Mouse (Mus musculus) heart, embryonic 13.5 days (tissue): ENCODE data around the gene Cnbp. TPM values are rescaled to one million over a fixed set of nuclear protein-coding genes. Genes with fewer than 3 reads are reported as not detected.

Experiments
- ATAC-seq: fragments of 200-750 bp; cut with Nextera tagmentation; 2 replicates; pipeline ENCODE4 v1.8.0; 2017; ENCODE audit warnings: moderate TSS enrichment; ENCODE audit not compliant: insufficient number of reproducible peaks, low FRiP score, low TSS enrichment; ENCODE audit errors: extremely low read depth
- H3K27ac ChIP-seq: fragments of 300-500 bp; sonication (generic); replicated peaks from 2 replicates; pipeline ENCODE4 v1.5.1; 2015; ENCODE audit warnings: moderate library complexity, mild to moderate bottlenecking, inconsistent platforms
- H3K27me3 ChIP-seq: fragments of 300-500 bp; sonication (generic); replicated peaks from 2 replicates; pipeline ENCODE4 v1.6.1; 2015; ENCODE audit warnings: mild to moderate bottlenecking, inconsistent platforms
- H3K36me3 ChIP-seq: fragments of 300-500 bp; sonication (generic); 2 replicates; pipeline ENCODE4 v1.6.1; 2015; ENCODE audit warnings: mild to moderate bottlenecking, inconsistent platforms
- H3K4me1 ChIP-seq: fragments of 300-500 bp; sonication (generic); 2 replicates; pipeline ENCODE4 v1.6.1; 2015; ENCODE audit warnings: inconsistent platforms
- H3K4me2 ChIP-seq: fragments of 300-500 bp; sonication (generic); 2 replicates; pipeline ENCODE4 v1.6.1; 2015; ENCODE audit warnings: inconsistent platforms, mild to moderate bottlenecking, moderate library complexity
- H3K4me3 ChIP-seq: fragments of 300-500 bp; sonication (generic); 2 replicates; pipeline ENCODE4 v1.5.1; 2015; ENCODE audit warnings: moderate library complexity, mild to moderate bottlenecking, inconsistent platforms
- H3K9ac ChIP-seq: fragments of 300-500 bp; sonication (generic); 2 replicates; pipeline ENCODE4 v1.6.1; 2015; ENCODE audit warnings: inconsistent platforms, mild to moderate bottlenecking, moderate library complexity
- H3K9me3 ChIP-seq: fragments of 300-500 bp; sonication (generic); 2 replicates; pipeline ENCODE4 v1.6.1; 2016; ENCODE audit warnings: inconsistent platforms
- WGBS: fragments of 180-500 bp; shearing (Covaris S2); methylation state at CpG from one replicate; pipeline ENCODE4 v1.1.7; 2015; ENCODE audit warnings: mixed read lengths; 5-methylcytosine and 5-hydroxymethylcytosine counted together
- polyA plus RNA-seq: library from polyadenylated mRNA; unstranded; fragments of >200 nt; fragmentation: Nextera tagmentation; extraction: Ambion mirVana; gene quantifications from 2 replicates; pipeline ENCODE4 v1.2.1, GENCODE M21; 2015

Gene Cnbp
- polyA plus RNA-seq, 1 experiment from 2014 or later: 722 TPM

DNA sequence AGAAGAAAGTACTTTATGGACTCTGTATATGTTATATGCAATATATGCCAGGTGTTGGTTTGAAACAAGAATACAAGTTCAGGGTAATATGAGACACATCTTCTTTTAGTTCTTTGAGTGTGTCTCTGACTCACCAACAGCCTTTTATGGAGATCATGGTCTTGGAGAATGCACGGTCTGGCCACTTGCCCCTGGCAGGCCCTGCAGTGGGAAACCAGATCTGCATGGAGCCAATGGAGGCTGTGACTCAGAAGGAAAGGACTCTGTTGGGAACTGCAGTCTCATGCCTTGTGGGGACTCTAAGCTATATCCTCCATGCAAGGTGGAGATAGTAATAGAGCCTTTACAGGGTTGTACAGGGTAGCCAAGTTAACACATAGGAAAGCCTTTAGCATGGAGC, 24.2 kb upstream of the Cnbp start:
- Histone ChIP-seq H3K27ac (no peak overlapping the region), H3K4me2 (no peak overlapping the region), H3K36me3 (no peaks in the 10 kb centered on the region), H3K4me3 (no peak overlapping the region), H3K9me3 (no peaks in the 10 kb centered on the region), H3K4me1 (no peaks in the 10 kb centered on the region), H3K9ac (no peak overlapping the region), H3K27me3 (no peaks in the 10 kb centered on the region)
- ATAC-seq: no peak
- WGBS: 70% methylated on average over 1 of the region's 1 CpGs

DNA sequence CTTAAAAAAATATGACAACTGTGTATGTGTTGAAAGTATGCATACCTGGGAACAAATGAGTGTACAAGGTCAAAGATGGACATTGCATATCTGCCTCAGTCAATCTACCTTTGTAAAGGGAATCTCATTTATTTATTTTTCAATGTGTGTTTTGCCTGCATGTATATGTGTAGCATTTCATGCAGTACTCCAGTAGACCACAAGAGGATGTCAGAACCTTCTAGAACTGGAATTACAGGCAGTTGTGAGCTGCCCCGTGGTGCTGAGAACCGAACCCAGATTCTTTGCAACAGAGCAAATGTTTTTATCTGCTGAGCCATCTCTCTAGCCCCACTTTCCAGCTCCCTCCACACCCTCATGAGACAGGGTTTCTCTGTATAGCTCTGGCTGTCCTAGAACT, 23.1 kb upstream of the Cnbp start:
- 72% methylated on average over 2 of the region's 2 CpGs for WGBS
- Histone ChIP-seq H3K9me3 (no peaks in the 10 kb centered on the region), H3K4me3 (no peak overlapping the region), H3K4me2 (no peak overlapping the region), H3K36me3 (no peaks in the 10 kb centered on the region), H3K4me1 (peaks cover 6% of the 10 kb centered on the region), H3K9ac (no peak overlapping the region), H3K27ac (no peak overlapping the region), H3K27me3 (no peaks in the 10 kb centered on the region)
- no peak for ATAC-seq

DNA sequence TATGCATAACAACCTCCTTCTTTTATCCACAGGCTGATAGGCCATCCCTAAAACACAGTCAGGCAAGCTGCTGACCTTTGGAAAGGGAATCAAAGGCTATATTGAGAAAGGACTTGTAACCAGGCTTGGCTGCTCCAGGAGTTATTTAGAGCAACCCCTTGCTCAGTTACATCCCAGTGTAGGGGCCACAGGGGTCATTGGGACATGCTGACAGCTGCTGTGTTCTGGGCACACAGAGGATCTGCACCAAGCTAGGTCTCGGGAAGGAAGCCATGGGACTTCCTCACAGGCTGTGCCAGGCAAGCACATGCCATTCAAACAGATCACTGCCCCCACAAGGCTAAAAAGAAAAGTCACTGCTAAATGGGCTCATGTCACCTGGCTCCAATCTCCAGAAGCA, 22.2 kb upstream of the Cnbp start:
- WGBS: 26% methylated on average over 1 of the region's 1 CpGs
- Histone ChIP-seq H3K9ac (no peak overlapping the region), H3K4me1 (peaks cover 12% of the 10 kb centered on the region), H3K9me3 (no peaks in the 10 kb centered on the region), H3K4me2 (no peak overlapping the region), H3K36me3 (no peaks in the 10 kb centered on the region), H3K27me3 (no peaks in the 10 kb centered on the region), H3K27ac (no peak overlapping the region), H3K4me3 (no peak overlapping the region)
- ATAC-seq: no peak

DNA sequence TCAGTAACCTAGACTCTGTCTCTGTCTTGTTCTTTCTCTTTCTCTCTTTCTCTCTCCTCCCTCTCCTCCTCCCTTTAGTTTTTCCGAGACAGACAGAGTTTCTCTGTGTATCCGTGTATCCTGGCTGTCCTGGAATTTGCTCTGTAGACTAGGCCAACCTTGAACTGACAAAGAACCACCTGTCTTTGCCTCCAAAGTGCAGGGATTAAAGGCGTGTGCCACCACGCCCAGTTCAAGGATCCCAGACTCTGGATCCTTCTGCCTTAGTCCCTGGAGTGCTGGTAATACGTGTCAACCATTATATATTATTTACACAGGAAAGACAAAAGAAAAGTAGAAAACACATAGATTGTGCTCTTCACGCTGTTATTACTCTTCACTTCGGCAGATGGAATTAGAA, 20.3 kb upstream of the Cnbp start:
- Histone ChIP-seq H3K36me3 (no peaks in the 10 kb centered on the region), H3K4me3 (no peak overlapping the region), H3K4me2 (no peak overlapping the region), H3K9ac (no peak overlapping the region), H3K27me3 (no peaks in the 10 kb centered on the region), H3K4me1 (peaks cover 12% of the 10 kb centered on the region), H3K27ac (no peak overlapping the region), H3K9me3 (no peaks in the 10 kb centered on the region)
- ATAC-seq: no peak
- WGBS: 75% methylated on average over 7 of the region's 7 CpGs

DNA sequence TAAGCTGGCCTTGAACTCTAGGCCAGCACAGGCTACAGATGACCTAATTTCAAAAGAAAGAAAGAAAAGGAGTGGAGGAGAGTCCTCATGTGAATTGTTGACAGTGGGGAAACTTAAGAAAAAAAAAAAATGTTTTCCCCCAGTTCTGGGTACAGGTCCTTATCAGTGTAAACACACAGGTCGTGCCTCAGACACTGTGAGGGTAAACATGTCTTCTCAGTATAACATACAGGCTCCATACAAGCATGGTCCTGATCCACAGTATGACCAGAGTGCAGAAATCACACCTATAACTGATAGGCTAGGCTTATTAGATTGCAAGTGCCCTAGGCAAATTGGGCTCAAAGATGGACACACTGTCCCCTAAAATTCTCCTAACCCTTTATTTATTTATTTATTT, 19.5 kb upstream of the Cnbp start:
- WGBS: 55% methylated on average over 1 of the region's 1 CpGs
- no peak overlapping the region for H3K4me2 ChIP-seq
- no peaks in the 10 kb centered on the region for H3K9me3 ChIP-seq
- H3K9ac ChIP-seq: no peak overlapping the region
- H3K36me3 ChIP-seq: no peaks in the 10 kb centered on the region
- no peak overlapping the region for H3K27ac ChIP-seq
- no peak for ATAC-seq
- no peaks in the 10 kb centered on the region for H3K27me3 ChIP-seq
- H3K4me1 ChIP-seq: peaks cover 12% of the 10 kb centered on the region
- H3K4me3 ChIP-seq: no peak overlapping the region

DNA sequence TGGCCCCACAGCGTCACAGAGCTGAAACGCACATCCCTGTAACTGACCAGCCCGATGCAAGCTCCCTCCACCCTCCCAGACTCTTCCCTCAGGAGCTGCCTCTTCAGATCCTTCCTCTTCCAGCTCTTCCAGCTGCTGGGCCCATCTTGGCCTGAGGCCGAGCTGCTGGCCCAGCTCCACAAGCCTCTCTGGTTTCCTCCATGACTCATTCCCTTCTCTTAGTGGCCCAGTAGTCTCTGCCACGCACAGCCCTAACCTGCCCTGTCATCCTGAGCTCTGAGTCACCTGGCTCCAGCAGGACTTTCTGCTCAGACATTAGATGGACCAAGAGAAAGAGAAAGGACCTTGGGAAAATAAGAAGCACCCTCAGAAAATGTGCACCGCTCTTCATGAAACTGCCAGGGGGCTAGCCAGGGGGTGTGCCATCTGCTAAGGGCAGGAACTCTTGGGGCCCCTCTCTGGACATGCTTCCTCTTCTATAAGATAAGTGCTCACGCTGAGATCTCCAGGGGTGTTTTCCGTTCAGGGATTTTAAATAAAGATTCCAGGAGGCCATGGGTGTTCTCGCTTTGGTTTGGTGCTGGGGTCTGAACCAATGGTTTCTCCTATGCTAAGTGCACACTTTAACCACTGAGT, 18.1 kb upstream of the Cnbp start:
- peaks cover 12% of the 10 kb centered on the region for H3K4me1 ChIP-seq
- no peaks in the 10 kb centered on the region for H3K27me3 ChIP-seq
- 55% methylated on average over 9 of the region's 9 CpGs for WGBS
- peak; percentile 75; the same call in 1 of the 2 replicates for ATAC-seq
- no peak overlapping the region for H3K9ac ChIP-seq
- no peaks in the 10 kb centered on the region for H3K36me3 ChIP-seq
- no peak overlapping the region for H3K4me3 ChIP-seq
- peak overlapping the region; percentile 37; the same call in 1 of the 2 replicates for H3K4me2 ChIP-seq
- H3K27ac ChIP-seq: peak overlapping the region; percentile 48
- H3K9me3 ChIP-seq: no peaks in the 10 kb centered on the region

DNA sequence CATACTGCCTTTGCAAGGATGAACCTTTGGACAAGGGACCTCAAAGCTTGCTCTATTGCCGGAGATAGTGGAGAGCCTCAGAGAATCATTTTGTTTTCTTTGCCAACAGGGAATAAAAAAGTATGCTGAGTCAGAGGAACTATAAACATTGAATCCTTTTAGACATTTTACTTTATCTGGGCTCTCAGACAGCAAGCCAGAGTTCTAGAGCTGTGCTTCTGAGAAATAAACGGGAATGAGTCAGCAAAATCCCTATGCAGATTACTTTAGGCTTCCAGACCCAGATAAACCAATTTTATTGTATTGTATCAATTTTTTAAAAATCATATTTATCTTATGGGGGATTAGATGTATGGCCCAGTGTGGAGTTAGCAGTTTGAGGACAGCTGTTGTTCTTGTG, 16.4 kb upstream of the Cnbp start:
- Histone ChIP-seq H3K4me1 (peaks cover 12% of the 10 kb centered on the region), H3K4me3 (no peak overlapping the region), H3K9me3 (no peaks in the 10 kb centered on the region), H3K4me2 (no peak overlapping the region), H3K9ac (no peak overlapping the region), H3K27me3 (no peaks in the 10 kb centered on the region), H3K27ac (no peak overlapping the region), H3K36me3 (no peaks in the 10 kb centered on the region)
- ATAC-seq: no peak
- WGBS: 43% methylated on average over 2 of the region's 2 CpGs

DNA sequence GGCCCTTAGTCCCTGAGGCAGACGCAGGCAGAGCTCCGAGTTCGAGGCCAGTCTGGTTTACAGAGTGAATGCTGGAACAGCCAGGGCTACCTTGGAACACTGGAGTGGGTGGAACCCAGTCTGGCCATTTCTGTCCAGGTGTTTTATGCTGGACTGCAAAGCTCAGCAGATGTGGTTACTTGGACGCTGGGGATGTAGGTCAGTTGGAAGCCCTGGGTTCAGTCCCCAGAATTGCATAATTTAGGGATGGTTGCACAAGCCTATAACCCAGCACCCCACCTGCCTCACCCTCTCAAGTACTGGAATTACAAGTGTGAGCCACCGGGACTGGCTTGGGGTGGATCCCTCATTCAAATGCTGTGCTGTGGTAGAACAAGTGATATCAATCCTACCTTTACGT, 15.3 kb upstream of the Cnbp start:
- no peak overlapping the region for H3K4me3 ChIP-seq
- no peak overlapping the region for H3K27ac ChIP-seq
- no peaks in the 10 kb centered on the region for H3K27me3 ChIP-seq
- peaks cover 12% of the 10 kb centered on the region for H3K4me1 ChIP-seq
- H3K4me2 ChIP-seq: no peak overlapping the region
- no peaks in the 10 kb centered on the region for H3K36me3 ChIP-seq
- ATAC-seq: no peak
- H3K9ac ChIP-seq: no peak overlapping the region
- no peaks in the 10 kb centered on the region for H3K9me3 ChIP-seq
- WGBS: 80% methylated on average over 6 of the region's 6 CpGs

DNA sequence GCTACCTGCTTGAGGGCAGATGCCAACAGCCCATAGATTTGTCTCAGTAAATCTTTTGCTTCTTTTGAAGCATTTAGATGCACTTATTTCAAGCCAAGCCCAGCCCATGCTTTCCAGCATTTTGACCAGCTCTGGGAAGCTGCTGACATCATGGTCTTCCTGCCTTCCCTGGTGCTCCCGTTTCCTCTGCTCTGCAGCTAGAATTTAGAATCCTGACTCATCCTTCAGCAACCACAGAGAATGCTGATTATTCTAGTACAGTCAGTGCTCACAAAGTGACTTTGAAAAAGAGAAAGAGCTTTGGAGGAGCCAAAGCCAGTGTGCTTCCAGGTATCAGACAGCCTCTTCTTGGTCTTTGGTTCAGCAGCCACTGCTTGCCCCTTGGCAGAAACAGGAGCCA, 6.2 kb upstream of the Cnbp start:
- Histone ChIP-seq H3K27me3 (no peaks in the 10 kb centered on the region), H3K36me3 (no peaks in the 10 kb centered on the region), H3K9ac (no peak overlapping the region), H3K4me1 (no peaks in the 10 kb centered on the region), H3K4me2 (no peak overlapping the region), H3K4me3 (no peak overlapping the region), H3K27ac (no peak overlapping the region), H3K9me3 (no peaks in the 10 kb centered on the region)
- WGBS: 25% methylated on average over 1 of the region's 1 CpGs
- no peak for ATAC-seq

DNA sequence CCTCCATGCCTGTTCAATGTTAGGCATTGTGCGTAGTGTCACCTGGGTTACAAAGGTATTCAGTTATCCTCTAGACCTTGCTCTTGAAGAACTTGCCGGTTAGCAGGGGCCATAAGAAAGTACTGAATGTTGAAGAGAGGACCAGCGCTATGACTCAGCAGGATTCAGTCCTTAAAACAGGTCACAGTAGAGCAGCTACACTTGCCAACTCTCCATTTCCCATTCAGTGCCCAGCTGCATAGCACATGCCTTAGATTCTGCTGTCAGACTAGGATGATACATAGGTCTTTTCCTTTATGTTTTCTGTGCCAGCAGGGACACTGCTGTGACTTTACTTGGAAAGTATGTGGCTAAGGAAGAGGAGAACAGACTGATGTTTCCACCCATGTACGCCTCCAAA, 2.5 kb upstream of the Cnbp start:
- no peak overlapping the region for H3K9ac ChIP-seq
- H3K27ac ChIP-seq: no peak overlapping the region
- no peak overlapping the region for H3K4me2 ChIP-seq
- peaks cover 5% of the 10 kb centered on the region for H3K36me3 ChIP-seq
- 76% methylated on average over 4 of the region's 4 CpGs for WGBS
- no peaks in the 10 kb centered on the region for H3K9me3 ChIP-seq
- ATAC-seq: no peak
- no peaks in the 10 kb centered on the region for H3K27me3 ChIP-seq
- H3K4me1 ChIP-seq: peaks cover 15% of the 10 kb centered on the region
- H3K4me3 ChIP-seq: no peak overlapping the region

DNA sequence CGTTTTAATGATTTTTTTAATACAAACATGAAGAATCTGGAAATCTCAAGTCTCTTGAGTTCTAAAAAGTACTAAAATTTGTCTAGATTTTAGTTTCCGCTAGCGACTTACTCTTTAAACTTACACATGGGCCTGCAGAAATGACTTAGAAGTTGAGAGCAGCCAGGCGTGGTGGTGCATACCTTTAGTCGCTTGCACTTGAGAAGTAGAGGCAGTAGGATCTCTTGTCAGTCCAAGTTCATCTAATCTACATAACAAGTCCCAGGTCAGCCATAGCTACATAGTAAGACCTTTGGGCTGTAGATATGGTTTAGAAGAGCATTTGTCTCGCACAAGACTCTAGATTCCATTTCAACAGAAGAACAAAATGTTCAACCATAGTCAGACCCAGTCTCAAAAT, 965 bp upstream of the Cnbp start:
- no peak for ATAC-seq
- no peak overlapping the region for H3K9ac ChIP-seq
- WGBS: 72% methylated on average over 6 of the region's 6 CpGs
- H3K4me3 ChIP-seq: no peak overlapping the region
- H3K4me2 ChIP-seq: peak overlapping the region; percentile 78; the same call in 1 of the 2 replicates
- H3K36me3 ChIP-seq: peaks cover 15% of the 10 kb centered on the region
- H3K9me3 ChIP-seq: no peaks in the 10 kb centered on the region
- peaks cover 31% of the 10 kb centered on the region for H3K4me1 ChIP-seq
- H3K27ac ChIP-seq: no peak overlapping the region
- H3K27me3 ChIP-seq: no peaks in the 10 kb centered on the region

DNA sequence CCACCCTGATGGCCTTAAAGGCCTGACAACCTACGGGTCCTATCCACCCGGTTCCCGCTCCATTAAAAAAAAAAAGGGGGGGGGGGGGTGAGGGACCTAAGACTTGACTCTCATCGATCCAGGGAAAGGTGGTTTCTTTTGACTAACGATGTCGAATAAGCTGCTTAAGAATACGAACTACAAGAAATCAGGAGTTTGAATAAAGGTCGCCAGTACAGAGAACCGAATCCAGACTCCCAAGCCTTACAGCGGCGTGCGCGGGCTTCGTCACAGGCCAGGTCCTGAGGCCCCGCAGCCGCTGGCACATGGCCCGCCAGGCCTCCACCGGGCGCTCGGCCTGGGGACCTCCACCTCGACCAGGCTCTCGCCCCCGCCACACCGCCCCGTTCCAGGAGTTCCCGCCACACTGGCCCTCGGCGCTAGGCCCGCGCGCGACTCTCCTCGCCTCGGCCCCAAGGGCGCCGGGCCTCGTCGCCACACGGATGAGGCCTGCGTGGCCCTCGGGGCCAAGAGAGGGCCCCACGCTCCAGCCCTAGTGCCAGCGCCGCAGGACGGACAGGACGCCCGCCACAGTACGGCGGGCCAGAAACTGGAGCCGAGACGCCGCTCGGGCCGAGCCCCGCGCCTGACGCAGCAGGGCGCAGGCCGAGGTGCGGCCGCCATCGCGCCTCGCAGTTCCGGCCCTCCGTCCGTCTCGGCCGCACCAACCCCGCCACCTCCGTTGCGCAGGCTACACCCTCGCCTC, 579 bp downstream of the Cnbp start:
- H3K27me3 ChIP-seq: no peaks in the 10 kb centered on the region
- H3K4me2 ChIP-seq: peak overlapping the region; percentile 78
- peaks cover 22% of the 10 kb centered on the region for H3K36me3 ChIP-seq
- H3K4me3 ChIP-seq: peak overlapping the region; percentile 90
- H3K9me3 ChIP-seq: no peaks in the 10 kb centered on the region
- peak overlapping the region; percentile 99 for H3K9ac ChIP-seq
- ATAC-seq: peak; percentile 72
- peaks cover 34% of the 10 kb centered on the region for H3K4me1 ChIP-seq
- WGBS: under 1% methylated on average over 68 of the region's 73 CpGs
- peak overlapping the region; percentile 93 for H3K27ac ChIP-seq
